Mouse (Mus musculus): ENCODE measurements around the gene Oprd1. TPM values are rescaled to one million over a fixed set of nuclear protein-coding genes. Genes with fewer than 3 reads are reported as not detected.

Oprd1 gene
- polyA plus RNA-seq, 1 experiment from 2014 or later: 0.38 TPM

- 72% methylated on average over 5 of the region's 5 CpGs for WGBS
- ATAC-seq (replicated peaks; ENCODE audit: low FRiP score, low TSS enrichment, low read depth) (no peak), DNase-seq (ENCODE audit: low spot score) (no peak)
- Histone ChIP-seq H3K4me1 (replicated peaks; ENCODE audit: control insufficient read depth, insufficient read depth, low read length) (peaks cover 5% of the 10 kb centered on the region), H3K4me3 (ENCODE audit: low read depth, low read length) (no peak overlapping the region), H3K27ac (ENCODE audit: low read depth) (no peak overlapping the region), H3K9me3 (ENCODE audit: control insufficient read depth, low read length) (no peaks in the 10 kb centered on the region), H3K36me3 (ENCODE audit: control insufficient read depth, insufficient read depth, low read length) (no peaks in the 10 kb centered on the region), H3K9ac (ENCODE audit: low read length) (no peak overlapping the region), H3K27me3 (replicated peaks; ENCODE audit: control insufficient read depth, insufficient read depth, low read length) (peaks cover 26% of the 10 kb centered on the region), H3K4me2 (ENCODE audit: low read length) (no peak overlapping the region)
Measured at GRCm38 (mm10) chr4:132146201-132146600, 1.9 kb upstream of the Oprd1 start.

GRCm38 (mm10) chr4:132145092-132145491, 806 bp upstream of the Oprd1 start:
- no peak for DNase-seq (ENCODE audit: low spot score)
- 0 out of 2 replicates have a peak overlapping the region, but pooled peaks have one; percentile 44 for H3K4me3 ChIP-seq (ENCODE audit: low read depth, low read length)
- no peaks in the 10 kb centered on the region for H3K9me3 ChIP-seq (ENCODE audit: control insufficient read depth, low read length)
- peak overlapping the region; percentile 92 for H3K4me2 ChIP-seq (ENCODE audit: low read length)
- WGBS: 35% methylated on average over 10 of the region's 10 CpGs
- H3K36me3 ChIP-seq (ENCODE audit: control insufficient read depth, insufficient read depth, low read length): no peaks in the 10 kb centered on the region
- peaks cover 5% of the 10 kb centered on the region for H3K4me1 ChIP-seq (replicated peaks; ENCODE audit: control insufficient read depth, insufficient read depth, low read length)
- H3K9ac ChIP-seq (ENCODE audit: low read length): no peak overlapping the region
- H3K27ac ChIP-seq (ENCODE audit: low read depth): no peak overlapping the region
- ATAC-seq (replicated peaks; ENCODE audit: low FRiP score, low TSS enrichment, low read depth): no peak
- H3K27me3 ChIP-seq (replicated peaks; ENCODE audit: control insufficient read depth, insufficient read depth, low read length): peaks cover 26% of the 10 kb centered on the region

- peaks cover under 1% of the 10 kb centered on the region; the same call in 1 of the 2 replicates for H3K4me1 ChIP-seq (replicated peaks; ENCODE audit: control insufficient read depth, insufficient read depth, low read length)
- 92% methylated on average over 2 of the region's 2 CpGs for WGBS
- no peak overlapping the region for H3K4me2 ChIP-seq (ENCODE audit: low read length)
- no peak overlapping the region for H3K4me3 ChIP-seq (ENCODE audit: low read depth, low read length)
- no peaks in the 10 kb centered on the region for H3K36me3 ChIP-seq (ENCODE audit: control insufficient read depth, insufficient read depth, low read length)
- no peaks in the 10 kb centered on the region for H3K9me3 ChIP-seq (ENCODE audit: control insufficient read depth, low read length)
- H3K27me3 ChIP-seq (replicated peaks; ENCODE audit: control insufficient read depth, insufficient read depth, low read length): peaks cover 5% of the 10 kb centered on the region
- no peak overlapping the region for H3K27ac ChIP-seq (ENCODE audit: low read depth)
- ATAC-seq (replicated peaks; ENCODE audit: low FRiP score, low TSS enrichment, low read depth) (no peak), DNase-seq (ENCODE audit: low spot score) (no peak)
- no peak overlapping the region for H3K9ac ChIP-seq (ENCODE audit: low read length)
Measured at GRCm38 (mm10) chr4:132138640-132139039, 5.6 kb downstream of the Oprd1 start.

GRCm38 (mm10) chr4:132137013-132137412, 7.3 kb downstream of the Oprd1 start:
- DNase-seq (ENCODE audit: low spot score) (no peak), ATAC-seq (replicated peaks; ENCODE audit: low FRiP score, low TSS enrichment, low read depth) (no peak)
- Histone ChIP-seq H3K4me3 (ENCODE audit: low read depth, low read length) (no peak overlapping the region), H3K4me2 (ENCODE audit: low read length) (no peak overlapping the region), H3K9ac (ENCODE audit: low read length) (no peak overlapping the region), H3K4me1 (replicated peaks; ENCODE audit: control insufficient read depth, insufficient read depth, low read length) (no peaks in the 10 kb centered on the region), H3K27me3 (replicated peaks; ENCODE audit: control insufficient read depth, insufficient read depth, low read length) (0 out of 2 replicates have a peak, but pooled peaks cover 3% of the 10 kb centered on the region), H3K36me3 (ENCODE audit: control insufficient read depth, insufficient read depth, low read length) (no peaks in the 10 kb centered on the region), H3K9me3 (ENCODE audit: control insufficient read depth, low read length) (no peaks in the 10 kb centered on the region), H3K27ac (ENCODE audit: low read depth) (no peak overlapping the region)
- WGBS: 74% methylated on average over 7 of the region's 7 CpGs

- H3K36me3 ChIP-seq (ENCODE audit: control insufficient read depth, insufficient read depth, low read length): no peaks in the 10 kb centered on the region
- no peaks in the 10 kb centered on the region for H3K4me1 ChIP-seq (replicated peaks; ENCODE audit: control insufficient read depth, insufficient read depth, low read length)
- H3K9me3 ChIP-seq (ENCODE audit: control insufficient read depth, low read length): no peaks in the 10 kb centered on the region
- DNase-seq (ENCODE audit: low spot score) (no peak), ATAC-seq (replicated peaks; ENCODE audit: low FRiP score, low TSS enrichment, low read depth) (no peak)
- H3K4me2 ChIP-seq (ENCODE audit: low read length): no peak overlapping the region
- 74% methylated on average over 16 of the region's 16 CpGs for WGBS
- H3K27me3 ChIP-seq (replicated peaks; ENCODE audit: control insufficient read depth, insufficient read depth, low read length): no peaks in the 10 kb centered on the region
- H3K27ac ChIP-seq (ENCODE audit: low read depth): no peak overlapping the region
- H3K9ac ChIP-seq (ENCODE audit: low read length): no peak overlapping the region
- H3K4me3 ChIP-seq (ENCODE audit: low read depth, low read length): no peak overlapping the region
Measured at GRCm38 (mm10) chr4:132133920-132134319, 10.4 kb downstream of the Oprd1 start.

- DNase-seq (ENCODE audit: low spot score) (no peak), ATAC-seq (replicated peaks; ENCODE audit: low FRiP score, low TSS enrichment, low read depth) (no peak)
- H3K4me3 ChIP-seq (ENCODE audit: low read depth, low read length): no peak overlapping the region
- H3K27me3 ChIP-seq (replicated peaks; ENCODE audit: control insufficient read depth, insufficient read depth, low read length): no peaks in the 10 kb centered on the region
- no peaks in the 10 kb centered on the region for H3K9me3 ChIP-seq (ENCODE audit: control insufficient read depth, low read length)
- no peak overlapping the region for H3K27ac ChIP-seq (ENCODE audit: low read depth)
- no peak overlapping the region for H3K4me2 ChIP-seq (ENCODE audit: low read length)
- no peak overlapping the region for H3K9ac ChIP-seq (ENCODE audit: low read length)
- WGBS: 91% methylated on average over 5 of the region's 5 CpGs
- H3K36me3 ChIP-seq (ENCODE audit: control insufficient read depth, insufficient read depth, low read length): no peaks in the 10 kb centered on the region
- H3K4me1 ChIP-seq (replicated peaks; ENCODE audit: control insufficient read depth, insufficient read depth, low read length): no peaks in the 10 kb centered on the region
Measured at GRCm38 (mm10) chr4:132133381-132133780, 10.9 kb downstream of the Oprd1 start.

GRCm38 (mm10) chr4:132132297-132132696, 12.0 kb downstream of the Oprd1 start:
- Histone ChIP-seq H3K27me3 (replicated peaks; ENCODE audit: control insufficient read depth, insufficient read depth, low read length) (no peaks in the 10 kb centered on the region), H3K4me3 (ENCODE audit: low read depth, low read length) (no peak overlapping the region), H3K9ac (ENCODE audit: low read length) (no peak overlapping the region), H3K27ac (ENCODE audit: low read depth) (no peak overlapping the region), H3K36me3 (ENCODE audit: control insufficient read depth, insufficient read depth, low read length) (no peaks in the 10 kb centered on the region), H3K9me3 (ENCODE audit: control insufficient read depth, low read length) (no peaks in the 10 kb centered on the region), H3K4me2 (ENCODE audit: low read length) (no peak overlapping the region), H3K4me1 (replicated peaks; ENCODE audit: control insufficient read depth, insufficient read depth, low read length) (no peaks in the 10 kb centered on the region)
- 66% methylated on average over 7 of the region's 7 CpGs for WGBS
- DNase-seq (ENCODE audit: low spot score) (no peak), ATAC-seq (replicated peaks; ENCODE audit: low FRiP score, low TSS enrichment, low read depth) (no peak)

- Histone ChIP-seq H3K4me1 (replicated peaks; ENCODE audit: control insufficient read depth, insufficient read depth, low read length) (no peaks in the 10 kb centered on the region), H3K4me2 (ENCODE audit: low read length) (no peak overlapping the region), H3K4me3 (ENCODE audit: low read depth, low read length) (no peak overlapping the region), H3K36me3 (ENCODE audit: control insufficient read depth, insufficient read depth, low read length) (no peaks in the 10 kb centered on the region), H3K27me3 (replicated peaks; ENCODE audit: control insufficient read depth, insufficient read depth, low read length) (no peaks in the 10 kb centered on the region), H3K9me3 (ENCODE audit: control insufficient read depth, low read length) (no peaks in the 10 kb centered on the region), H3K27ac (ENCODE audit: low read depth) (no peak overlapping the region), H3K9ac (ENCODE audit: low read length) (no peak overlapping the region)
- 93% methylated on average over 7 of the region's 7 CpGs for WGBS
- DNase-seq (ENCODE audit: low spot score) (no peak), ATAC-seq (replicated peaks; ENCODE audit: low FRiP score, low TSS enrichment, low read depth) (no peak)
Measured at GRCm38 (mm10) chr4:132131790-132132189, 12.5 kb downstream of the Oprd1 start.

GRCm38 (mm10) chr4:132131116-132131515, 13.2 kb downstream of the Oprd1 start:
- H3K9ac ChIP-seq (ENCODE audit: low read length): no peak overlapping the region
- DNase-seq (ENCODE audit: low spot score) (no peak), ATAC-seq (replicated peaks; ENCODE audit: low FRiP score, low TSS enrichment, low read depth) (no peak)
- H3K4me3 ChIP-seq (ENCODE audit: low read depth, low read length): no peak overlapping the region
- H3K4me2 ChIP-seq (ENCODE audit: low read length): no peak overlapping the region
- no peaks in the 10 kb centered on the region for H3K4me1 ChIP-seq (replicated peaks; ENCODE audit: control insufficient read depth, insufficient read depth, low read length)
- H3K9me3 ChIP-seq (ENCODE audit: control insufficient read depth, low read length): no peaks in the 10 kb centered on the region
- no peak overlapping the region for H3K27ac ChIP-seq (ENCODE audit: low read depth)
- no peaks in the 10 kb centered on the region for H3K36me3 ChIP-seq (ENCODE audit: control insufficient read depth, insufficient read depth, low read length)
- WGBS: 85% methylated on average over 9 of the region's 9 CpGs
- H3K27me3 ChIP-seq (replicated peaks; ENCODE audit: control insufficient read depth, insufficient read depth, low read length): no peaks in the 10 kb centered on the region
